Mouse (Mus musculus) Patski (cell line): ENCODE data around the gene Dach1. TPM values are rescaled to one million over a fixed set of nuclear protein-coding genes. Genes with fewer than 3 reads are reported as not detected.

Source experiments
- ATAC-seq: fragments of 100-300 bp; one replicate; pipeline ENCODE4 v1.8.0; 2021
- CTCF ChIA-PET: fragments of 350-600 bp; sonication (Branson Sonifier 250); formaldehyde crosslinking; loops from one replicate; lab custom pipeline; 2022; ENCODE audit warnings: inconsistent platforms; lab: Charles Lee
- POLR2A ChIA-PET: fragments of 350-600 bp; sonication (Branson Sonifier 250); formaldehyde crosslinking; loops from one replicate; lab custom pipeline; 2022; ENCODE audit warnings: antibody characterized with exemption, inconsistent platforms; lab: Charles Lee
- DNase-seq: peaks from one replicate; pipeline ENCODE4 v3.0.0-alpha.2; 2011; ENCODE audit warnings: low read depth, low spot score
- H3K27me3 ChIP-seq: fragments of 371-371 bp; one replicate; pipeline ENCODE4 v1.5.1; 2021
- CTCF ChIP-seq: fragments of 100-300 bp; IDR thresholded peaks from one replicate; pipeline ENCODE4 v1.5.1; 2021
- in situ Hi-C: fragments of 300-500 bp; cut with MboI; formaldehyde crosslinking; loops from 3 replicates; pipeline ENCODE4 v1.11.1; 2018; ENCODE audit warnings: low pct_unique_long_range_greater_than_20kb, mixed read lengths
- polyA plus RNA-seq: library from polyadenylated mRNA; unstranded; gene quantifications from one replicate; pipeline ENCODE4 v1.2.3, GENCODE M21; 2021

Dach1 gene
- polyA plus RNA-seq, 1 experiment from 2014 or later: 0.22 TPM

- ChIA-PET CTCF (no interaction called here), POLR2A (no interaction called here)
- peaks cover 3% of the 10 kb centered on the region for H3K27me3 ChIP-seq
- no peak for DNase-seq
- no peak for TF ChIP-seq CTCF
- no peak for ATAC-seq
- in situ Hi-C loops: no loop called here
Measured at GRCm38 (mm10) chr14:97964543-97965069, 205.0 kb downstream of the Dach1 start.

- ATAC-seq (no peak), DNase-seq (no peak)
- TF ChIP-seq CTCF: no peak
- peaks cover 3% of the 10 kb centered on the region for H3K27me3 ChIP-seq
- CTCF ChIA-PET: no interaction called here
- POLR2A ChIA-PET: no interaction called here
- in situ Hi-C loops: no loop called here
Measured at GRCm38 (mm10) chr14:97963624-97964023, 205.9 kb downstream of the Dach1 start.

- POLR2A ChIA-PET: no interaction called here
- DNase-seq (peak; percentile 12), ATAC-seq (peak; percentile 60)
- no peak for TF ChIP-seq CTCF
- in situ Hi-C loops: no loop called here
- CTCF ChIA-PET: no interaction called here
- peaks cover 3% of the 10 kb centered on the region for H3K27me3 ChIP-seq
Measured at GRCm38 (mm10) chr14:97956356-97956755, 213.2 kb downstream of the Dach1 start.

GRCm38 (mm10) chr14:97945471-97945870, 224.1 kb downstream of the Dach1 start:
- CTCF ChIA-PET: interaction anchor here (1.0 to 1.6 kb wide), 2 partner anchors 17 to 24 kb away, joined by 3 to 4 read pairs; no protein-coding TSS in a partner anchor
- no peak for DNase-seq
- no peak for TF ChIP-seq CTCF
- POLR2A ChIA-PET: no interaction called here
- in situ Hi-C loops: no loop called here
- H3K27me3 ChIP-seq: no peaks in the 10 kb centered on the region
- ATAC-seq: no peak

- ATAC-seq: no peak
- peaks cover 3% of the 10 kb centered on the region for H3K27me3 ChIP-seq
- in situ Hi-C loops: no loop called here
- no peak for DNase-seq
- POLR2A ChIA-PET: no interaction called here
- TF ChIP-seq CTCF: no peak
- CTCF ChIA-PET: interaction anchor here (1.6 kb wide), 1 partner anchor 16 kb away, joined by 4 read pairs; no protein-coding TSS in a partner anchor
Measured at GRCm38 (mm10) chr14:97944643-97945268, 224.8 kb downstream of the Dach1 start.

GRCm38 (mm10) chr14:97942361-97942760, 227.2 kb downstream of the Dach1 start:
- POLR2A ChIA-PET: no interaction called here
- TF ChIP-seq CTCF: no peak
- ATAC-seq: no peak
- in situ Hi-C loops: no loop called here
- H3K27me3 ChIP-seq: peaks cover 3% of the 10 kb centered on the region
- no peak for DNase-seq
- CTCF ChIA-PET: no interaction called here

- POLR2A ChIA-PET: no interaction called here
- CTCF ChIA-PET: no interaction called here
- no peak for TF ChIP-seq CTCF
Measured at GRCm38 (mm10) chr14:97896622-97897021, 272.9 kb downstream of the Dach1 start.

GRCm38 (mm10) chr14:97881976-97882375, 287.6 kb downstream of the Dach1 start:
- ChIA-PET CTCF (no interaction called here), POLR2A (no interaction called here)
- H3K27me3 ChIP-seq: no peaks in the 10 kb centered on the region
- TF ChIP-seq CTCF: peak; percentile 17
- ATAC-seq (no peak), DNase-seq (no peak)
- in situ Hi-C loops: no loop called here

More at GRCm38 (mm10) chr14:97896622-97897021, 272.9 kb downstream of the Dach1 start:
- in situ Hi-C loops: no loop called here
- no peak for DNase-seq
- no peak for ATAC-seq
- H3K27me3 ChIP-seq: no peaks in the 10 kb centered on the region

- ATAC-seq (no peak), DNase-seq (no peak)
- H3K27me3 ChIP-seq: no peaks in the 10 kb centered on the region
- no peak for TF ChIP-seq CTCF
- in situ Hi-C loops: no loop called here
- ChIA-PET POLR2A (no interaction called here), CTCF (no interaction called here)
Measured at GRCm38 (mm10) chr14:97871001-97871400, 298.6 kb downstream of the Dach1 start.

GRCm38 (mm10) chr14:97858384-97858783, 311.2 kb downstream of the Dach1 start:
- no peaks in the 10 kb centered on the region for H3K27me3 ChIP-seq
- ChIA-PET CTCF (no interaction called here), POLR2A (no interaction called here)
- no peak for DNase-seq
- no peak for ATAC-seq
- TF ChIP-seq CTCF: no peak
- in situ Hi-C loops: no loop called here

- in situ Hi-C loops: no loop called here
- ChIA-PET CTCF (no interaction called here), POLR2A (no interaction called here)
- H3K27me3 ChIP-seq: no peaks in the 10 kb centered on the region
- no peak for DNase-seq
- ATAC-seq: no peak
- TF ChIP-seq CTCF: no peak
Measured at GRCm38 (mm10) chr14:97857276-97857675, 312.3 kb downstream of the Dach1 start.
